Mouse (Mus musculus): ENCODE results near the gene Etv5.

The Etv5 gene

DNA sequence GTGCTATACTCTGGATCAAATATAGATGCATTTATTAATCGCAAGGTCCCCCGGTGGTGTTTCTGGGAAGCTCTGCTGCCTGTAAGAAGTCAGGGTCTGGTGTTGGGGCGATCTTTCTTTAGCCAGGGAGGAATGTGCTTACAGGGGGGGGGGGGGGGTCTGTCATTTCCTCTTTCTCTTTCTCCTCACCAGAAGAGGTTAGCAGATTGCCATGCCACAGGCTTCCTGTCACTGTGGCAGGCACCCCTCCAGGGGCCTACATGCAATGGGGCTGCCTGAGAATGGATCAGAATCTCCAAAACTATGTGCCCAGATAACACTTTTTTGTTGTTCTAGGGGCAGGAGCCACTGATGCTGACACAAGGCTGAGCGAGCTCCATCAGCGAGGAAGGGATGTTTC is 89.7 kb downstream of the Etv5 start:
- no peak for DNase-seq (ENCODE audit: extremely low read depth, low read depth, low spot score)

DNA sequence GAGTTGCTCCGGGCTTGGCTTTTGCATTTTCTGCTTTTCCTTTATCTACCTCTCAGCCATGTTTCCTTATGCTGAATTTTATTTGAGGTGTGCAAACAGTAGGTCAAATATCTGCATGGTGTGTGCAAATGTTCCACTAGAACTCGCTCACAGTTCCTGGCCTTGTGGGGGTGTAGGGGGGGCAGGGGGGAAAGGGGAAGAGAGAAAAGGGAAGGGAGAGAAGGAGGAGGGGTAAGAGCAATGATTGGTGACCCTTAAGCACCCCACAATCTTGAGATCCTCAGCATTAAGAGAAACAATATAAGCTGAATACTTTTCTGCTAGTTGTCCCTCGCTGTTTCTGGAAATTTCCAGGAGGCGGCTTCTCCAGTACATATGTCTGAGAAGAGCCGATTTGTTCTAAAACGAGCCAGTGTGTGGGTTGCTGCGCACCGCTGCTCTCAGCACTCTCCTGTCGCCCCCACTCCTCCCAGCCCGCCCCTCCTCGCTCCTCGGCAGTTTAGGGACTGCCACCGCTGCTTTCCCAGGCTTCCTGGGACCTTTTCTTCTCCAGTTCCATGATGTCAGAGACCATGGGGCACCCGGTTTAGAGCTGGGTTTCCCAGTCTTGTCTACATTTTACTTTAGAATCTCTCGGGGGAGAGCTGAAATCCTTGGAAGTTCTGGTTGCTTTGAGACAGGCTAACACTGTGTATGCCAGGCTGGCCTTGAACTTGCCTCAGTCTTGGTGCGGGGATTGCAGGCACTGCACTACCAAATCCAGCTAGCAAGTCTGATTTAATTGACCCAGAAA is 90.8 kb downstream of the Etv5 start:
- no peak for DNase-seq (ENCODE audit: extremely low read depth, low read depth, low spot score)

DNA sequence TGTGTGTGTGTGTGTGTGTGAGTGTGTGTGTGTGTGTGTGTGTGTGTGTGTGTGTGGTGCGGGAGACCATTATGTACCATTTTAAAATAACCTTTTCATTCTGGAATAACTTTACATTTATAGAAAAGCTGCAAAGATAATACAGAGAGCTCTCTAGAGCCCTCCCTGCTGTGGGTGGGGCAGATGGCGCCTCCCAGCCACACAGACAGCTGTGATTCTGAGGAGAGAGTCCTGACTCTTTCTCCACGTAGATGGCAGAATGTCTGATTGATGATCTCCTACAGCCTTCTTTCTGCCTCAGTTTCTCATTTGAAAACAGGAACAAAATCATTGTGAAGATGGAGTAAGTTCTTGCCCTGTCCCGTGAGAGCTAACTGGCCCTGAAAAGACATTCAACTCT is 91.5 kb downstream of the Etv5 start:
- DNase-seq (ENCODE audit: extremely low read depth, low read depth, low spot score), result no peak

DNA sequence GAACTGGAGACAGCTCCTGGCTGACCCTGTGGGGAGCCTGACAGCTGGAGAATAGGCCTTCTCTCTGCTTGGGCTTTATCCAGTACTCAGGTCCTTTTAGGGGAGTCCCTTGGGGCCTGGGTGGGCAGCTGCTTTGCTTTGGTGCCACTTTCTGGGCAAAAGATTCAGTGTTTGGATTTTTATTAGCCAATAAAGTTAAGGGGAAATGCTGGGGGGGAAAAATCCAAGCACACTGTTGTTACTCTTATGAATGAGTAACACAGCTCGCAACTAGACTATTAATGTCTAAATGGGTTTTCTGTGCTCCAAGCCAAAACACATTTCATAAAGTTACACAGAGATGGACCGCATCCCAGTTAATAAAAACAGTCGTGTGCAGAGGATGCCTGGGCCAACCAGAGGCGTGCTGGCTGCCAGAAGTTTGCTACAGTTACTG is 98.3 kb downstream of the Etv5 start:
- peak; percentile 30 for DNase-seq (ENCODE audit: extremely low read depth, low read depth, low spot score)

DNA sequence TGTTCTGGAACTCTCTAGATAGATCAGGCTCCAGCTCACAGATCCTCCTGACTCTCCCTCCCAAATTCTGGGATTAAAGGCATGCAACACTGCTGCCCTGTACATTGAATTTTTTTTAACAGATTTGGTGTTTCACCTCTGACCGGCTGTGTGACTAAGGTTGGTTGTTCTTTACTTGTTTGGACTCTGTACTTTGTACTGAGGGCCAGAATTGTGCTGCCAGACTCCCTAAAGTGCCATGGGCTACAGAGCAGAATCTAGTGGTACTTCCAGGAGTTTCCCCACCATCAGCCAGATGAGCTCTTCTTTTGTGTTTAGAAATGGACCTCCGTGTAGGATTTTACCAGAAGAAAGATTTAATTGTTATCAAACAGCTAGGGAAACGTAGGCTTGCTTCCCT is 103.7 kb downstream of the Etv5 start:
- no peak for DNase-seq (ENCODE audit: extremely low read depth, low read depth, low spot score)
